Mouse (Mus musculus): Measurements from ENCODE around the gene Ckb.
"Not testable (repeated sequence)": the region's sequence is repeated elsewhere in the genome, so short reads cannot be mapped to it uniquely, and the experiment has no call there.

Gene Ckb

GRCm38 (mm10) chr12:111672176-111672575 is at the start of gene Ckb:
Ckb (minus strand) TSS chr12:111672338.
- DNase-seq, result peak; percentile 74

- no peak for DNase-seq
Measured at GRCm38 (mm10) chr12:111720222-111720621, 48.1 kb upstream of the Ckb start.

GRCm38 (mm10) chr12:111718656-111719055 is 46.5 kb upstream of the Ckb start:
- DNase-seq, result no peak

GRCm38 (mm10) chr12:111716505-111716904 is 44.4 kb upstream of the Ckb start:
- DNase-seq, result no peak

- DNase-seq, result not testable (repeated sequence)
Measured at GRCm38 (mm10) chr12:111713880-111714279, 41.7 kb upstream of the Ckb start.

GRCm38 (mm10) chr12:111713004-111713651 is 41.0 kb upstream of the Ckb start, which contains the start of the genes Bag5 and Apopt1:
Bag5 (minus strand) TSS chr12:111713257.
Apopt1 (plus strand) TSS chr12:111713261.
- peak; percentile 94 for DNase-seq

- DNase-seq, result peak; percentile 58
Measured at GRCm38 (mm10) chr12:111712476-111712875, 40.3 kb upstream of the Ckb start.

- DNase-seq, result no peak
Measured at GRCm38 (mm10) chr12:111710091-111710490, 38.0 kb upstream of the Ckb start.

- no peak for DNase-seq
Measured at GRCm38 (mm10) chr12:111708181-111708580, 36.0 kb upstream of the Ckb start.

- DNase-seq, result no peak
Measured at GRCm38 (mm10) chr12:111705186-111705973, 33.2 kb upstream of the Ckb start.

GRCm38 (mm10) chr12:111704609-111705008 is 32.5 kb upstream of the Ckb start:
- DNase-seq, result no peak

GRCm38 (mm10) chr12:111703301-111703700 is 31.2 kb upstream of the Ckb start:
- DNase-seq, result no peak

GRCm38 (mm10) chr12:111700920-111701458 is 28.9 kb upstream of the Ckb start:
- no peak for DNase-seq

GRCm38 (mm10) chr12:111699542-111699941 is 27.4 kb upstream of the Ckb start:
- DNase-seq, result no peak

GRCm38 (mm10) chr12:111698346-111698913 is 26.3 kb upstream of the Ckb start:
- DNase-seq, result no peak

- DNase-seq, result no peak
Measured at GRCm38 (mm10) chr12:111697708-111698107, 25.6 kb upstream of the Ckb start.

GRCm38 (mm10) chr12:111696239-111696638 is 24.1 kb upstream of the Ckb start:
- peak; percentile 85 for DNase-seq

- DNase-seq, result peak; percentile 62
Measured at GRCm38 (mm10) chr12:111694880-111695804, 23.0 kb upstream of the Ckb start.

- peak; percentile 61 for DNase-seq
Measured at GRCm38 (mm10) chr12:111694271-111694781, 22.2 kb upstream of the Ckb start.

GRCm38 (mm10) chr12:111693341-111694270 is 21.5 kb upstream of the Ckb start:
- peak; percentile 69 for DNase-seq

- DNase-seq, result peak; percentile 57
Measured at GRCm38 (mm10) chr12:111692899-111693298, 20.8 kb upstream of the Ckb start.

Data from thymus, postnatal 4 days (tissue).